Mouse (Mus musculus) cerebellum, adult (tissue): Measurements from ENCODE around the gene Cacna1g.
"Not testable (repeated sequence)": the region's sequence is repeated elsewhere in the genome, so short reads cannot be mapped to it uniquely, and the experiment has no call there.

ENCODE experiments used
- ATAC-seq: cut with Nextera tagmentation; 2 replicates; pipeline ENCODE4 v1.9.2; 2017; ENCODE audit warnings: mild to moderate bottlenecking, moderate library complexity, mixed read lengths; ENCODE audit not compliant: insufficient number of reproducible peaks, low FRiP score, low TSS enrichment

Cacna1g gene

DNA sequence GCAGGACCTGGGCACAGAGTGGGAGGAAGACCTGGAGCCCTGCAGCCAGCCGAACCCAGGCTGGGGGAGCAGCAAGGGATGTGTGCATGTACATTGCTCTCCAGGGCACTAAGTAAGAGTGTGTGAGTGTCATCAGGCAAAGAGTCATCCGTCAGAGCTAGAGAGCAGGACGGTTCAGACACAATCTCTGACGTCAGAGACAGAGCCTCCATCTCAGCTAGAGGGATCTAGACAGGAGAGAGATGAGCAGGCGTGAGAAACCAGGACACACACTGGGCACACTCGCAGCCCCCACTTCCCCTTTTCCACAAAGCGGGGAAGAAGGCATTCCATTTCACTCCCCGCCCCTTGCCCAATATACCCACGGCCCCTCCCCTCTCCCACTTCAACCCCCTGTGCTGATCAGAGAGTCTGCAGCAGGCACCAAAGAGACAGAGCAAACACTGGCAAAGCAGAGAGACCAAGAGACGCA, 61.0 kb downstream of the Cacna1g start:
- no peak for ATAC-seq

DNA sequence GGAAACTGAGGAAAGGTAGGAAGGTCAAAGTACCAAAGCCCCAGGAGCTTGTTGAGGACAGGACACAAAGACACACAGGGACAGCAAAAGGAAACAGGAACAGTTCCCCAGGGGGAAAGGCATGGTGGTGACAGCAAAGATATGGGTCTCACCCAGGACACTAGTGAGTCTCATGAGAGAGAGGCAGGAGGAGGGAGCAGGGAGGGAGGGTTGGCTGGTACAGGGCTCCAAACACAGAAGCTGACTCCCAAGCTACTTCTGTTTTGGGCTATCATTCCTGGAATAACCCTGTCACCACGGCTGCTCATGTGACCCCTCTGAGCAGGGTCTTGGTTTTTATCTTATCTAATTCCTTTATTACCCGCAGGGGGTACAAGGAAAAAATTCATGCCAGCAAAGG, 61.4 kb downstream of the Cacna1g start:
- ATAC-seq: no peak

GRCm38 (mm10) chr11:94407803-94408321, 66.1 kb downstream of the Cacna1g start:
- ATAC-seq: no peak

GRCm38 (mm10) chr11:94405348-94405747, 68.7 kb downstream of the Cacna1g start:
- ATAC-seq: no peak

DNA sequence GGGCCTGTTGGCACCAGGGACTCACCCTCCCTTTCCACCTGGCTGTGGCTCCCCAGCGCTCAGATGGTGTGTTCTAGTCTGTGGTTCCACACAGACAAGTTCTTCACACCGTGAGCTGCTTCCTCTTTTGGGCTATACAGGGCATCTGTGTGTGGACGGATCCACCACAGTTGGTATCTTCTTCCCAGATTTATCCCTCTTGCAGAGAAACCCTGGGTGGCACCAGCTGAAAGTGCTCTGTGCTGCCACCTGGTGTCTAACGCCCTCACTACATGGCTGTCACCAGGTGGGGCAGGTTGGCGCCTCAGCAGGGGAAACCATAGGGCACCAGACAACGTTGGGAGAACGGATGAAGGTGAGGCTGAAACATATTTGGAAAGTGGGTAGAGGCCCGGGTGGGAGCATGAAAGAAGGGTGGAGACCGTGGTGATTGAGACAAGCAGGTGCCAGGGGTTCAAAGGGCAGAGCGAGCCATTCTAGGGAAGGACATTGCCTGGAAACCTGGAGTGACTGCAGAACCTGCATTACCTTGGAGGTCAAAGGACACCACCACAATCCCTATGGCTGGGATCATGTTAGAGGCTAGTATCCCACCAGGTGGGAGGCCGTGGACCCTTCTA, 69.2 kb downstream of the Cacna1g start:
- ATAC-seq: peak; percentile 81

DNA sequence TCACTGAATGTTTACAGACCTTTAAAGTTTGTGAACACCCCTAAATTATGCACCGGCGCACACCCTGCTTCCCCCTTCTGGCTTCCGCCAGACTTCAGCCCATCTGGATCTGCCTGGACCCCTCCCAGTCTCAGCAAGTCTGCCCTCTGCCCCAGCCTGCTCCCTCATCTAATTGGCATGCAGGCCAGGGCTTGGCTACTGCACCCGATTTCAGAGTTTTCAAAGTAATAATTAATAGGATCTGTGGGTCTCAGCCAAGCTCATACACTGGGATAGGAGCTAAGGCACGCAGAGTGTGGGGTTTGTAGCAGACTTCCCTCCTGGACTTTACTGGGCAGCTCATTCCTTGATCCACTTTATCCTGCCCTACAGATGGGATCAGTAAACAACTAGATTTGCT, 69.8 kb downstream of the Cacna1g start:
- ATAC-seq: no peak

GRCm38 (mm10) chr11:94403757-94404156, 70.2 kb downstream of the Cacna1g start:
- no peak for ATAC-seq

DNA sequence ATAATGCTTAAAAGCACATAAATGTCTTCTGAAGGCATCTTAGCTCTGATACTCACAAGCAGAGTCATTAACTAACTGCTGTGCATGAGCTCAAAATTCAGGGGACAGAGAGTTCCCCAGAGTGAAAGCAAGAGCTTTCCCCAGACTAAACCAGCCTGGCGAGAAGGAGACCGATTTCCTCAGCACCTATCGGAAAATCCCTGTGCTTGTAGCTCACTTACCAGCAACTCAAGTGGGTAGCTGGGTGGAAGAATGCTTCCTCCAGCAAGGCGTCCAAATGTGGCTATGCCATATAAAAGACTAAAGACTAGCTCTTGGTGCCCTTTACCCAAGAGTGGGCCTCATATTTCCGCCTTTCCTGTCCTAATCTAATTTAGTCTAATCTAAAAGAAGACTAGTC, 71.3 kb downstream of the Cacna1g start:
- ATAC-seq: no peak

GRCm38 (mm10) chr11:94402029-94402428, 72.0 kb downstream of the Cacna1g start:
- not testable (repeated sequence) for ATAC-seq

DNA sequence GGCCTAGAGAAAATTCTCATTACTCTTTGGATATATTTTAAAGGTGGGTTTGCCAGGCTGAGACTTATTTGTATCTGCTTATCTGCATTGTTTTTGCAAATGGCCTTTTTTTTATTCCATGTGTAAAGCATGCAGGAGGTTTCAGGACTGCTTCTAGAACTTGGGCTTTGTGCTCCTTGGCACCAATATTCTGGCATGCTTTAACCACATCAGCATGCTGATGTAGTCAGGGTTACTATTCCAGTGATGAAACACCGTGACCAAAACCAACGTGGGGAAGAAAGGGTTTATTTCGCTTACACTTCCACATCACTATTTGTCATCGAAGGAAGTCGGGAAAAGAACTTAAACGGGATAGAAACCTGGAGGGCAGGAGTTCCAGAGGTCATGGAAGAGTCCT, 73.0 kb downstream of the Cacna1g start:
- no peak for ATAC-seq

- no peak for ATAC-seq
Observed at GRCm38 (mm10) chr11:94394107-94394506, 79.9 kb downstream of the Cacna1g start.

DNA sequence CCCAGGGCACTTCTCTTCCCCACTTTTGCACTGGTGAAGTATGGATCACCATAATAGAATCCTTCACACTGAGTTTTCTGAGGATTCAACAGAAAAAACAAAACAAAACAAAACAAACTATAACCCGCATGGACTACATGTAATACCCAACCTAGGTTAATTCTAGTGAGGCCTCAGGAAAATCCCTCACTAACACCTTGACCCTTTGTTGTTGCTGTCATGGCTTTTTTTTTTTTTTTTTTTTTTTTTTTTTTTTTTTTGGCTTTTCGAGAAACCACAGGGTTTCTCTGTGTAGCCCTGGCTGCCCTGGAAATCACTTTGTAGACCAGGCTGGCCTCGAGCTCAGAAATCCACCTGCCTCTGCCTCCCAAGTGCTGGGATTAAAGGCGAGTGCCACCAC, 80.5 kb downstream of the Cacna1g start:
- ATAC-seq: not testable (repeated sequence)

- no peak for ATAC-seq
Observed at GRCm38 (mm10) chr11:94392672-94393109, 81.3 kb downstream of the Cacna1g start, which contains the start of gene Abcc3. TSS of gene Abcc3 (minus strand) at chr11:94392997.

GRCm38 (mm10) chr11:94391661-94392060, 82.3 kb downstream of the Cacna1g start:
- no peak for ATAC-seq

DNA sequence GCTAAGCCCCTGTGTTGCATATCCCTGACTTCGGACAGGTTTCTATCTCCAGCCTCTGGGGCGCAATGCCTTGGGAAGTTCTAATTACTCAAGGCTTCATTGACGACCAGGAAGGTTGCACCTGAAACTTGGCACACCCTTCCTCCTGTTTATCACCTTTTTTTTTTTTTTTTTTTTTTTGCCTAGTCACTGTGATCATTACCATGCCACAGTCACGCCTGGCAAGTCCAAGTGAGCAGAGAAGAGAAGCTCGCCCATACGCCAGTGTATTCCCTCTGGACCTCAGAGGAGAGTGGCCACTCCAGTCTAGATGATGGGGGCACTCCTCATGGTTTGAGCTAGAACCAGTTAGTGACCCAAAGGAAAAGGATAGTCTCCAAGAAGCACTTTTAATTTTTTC, 83.2 kb downstream of the Cacna1g start:
- no peak for ATAC-seq

DNA sequence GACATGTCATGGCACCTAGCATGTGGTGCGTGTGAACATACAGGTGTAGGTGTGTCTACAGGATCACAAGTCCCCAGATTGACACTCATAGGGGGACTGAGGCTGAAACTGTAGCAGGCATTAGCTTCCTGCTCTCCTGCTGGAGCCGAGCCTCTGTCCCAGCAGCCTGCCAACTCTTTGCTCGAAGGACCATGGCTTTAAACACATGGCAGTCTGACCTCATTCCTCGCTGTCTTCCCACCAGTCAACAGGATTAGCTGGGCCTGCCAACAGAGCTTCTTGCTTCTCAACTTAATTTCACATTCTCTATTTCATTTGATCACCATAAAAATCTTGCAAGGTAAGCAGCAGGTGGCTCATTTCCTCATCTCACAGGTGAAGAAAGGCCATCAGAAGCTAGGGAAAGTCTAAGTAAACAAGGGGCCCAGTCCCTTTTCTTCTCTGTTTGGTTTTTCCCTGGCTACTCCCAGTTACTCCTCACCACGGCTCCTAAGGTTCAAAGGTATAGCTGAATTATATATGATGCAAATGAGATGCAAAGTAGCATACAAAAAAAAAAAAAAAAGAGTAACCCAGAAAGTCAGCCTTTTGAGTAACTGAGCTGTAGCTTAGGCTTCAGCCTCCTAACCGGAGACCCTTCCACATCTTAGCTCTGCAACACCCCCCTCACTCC, 84.1 kb downstream of the Cacna1g start:
- no peak for ATAC-seq

GRCm38 (mm10) chr11:94389021-94389420, 85.0 kb downstream of the Cacna1g start:
- ATAC-seq: no peak

DNA sequence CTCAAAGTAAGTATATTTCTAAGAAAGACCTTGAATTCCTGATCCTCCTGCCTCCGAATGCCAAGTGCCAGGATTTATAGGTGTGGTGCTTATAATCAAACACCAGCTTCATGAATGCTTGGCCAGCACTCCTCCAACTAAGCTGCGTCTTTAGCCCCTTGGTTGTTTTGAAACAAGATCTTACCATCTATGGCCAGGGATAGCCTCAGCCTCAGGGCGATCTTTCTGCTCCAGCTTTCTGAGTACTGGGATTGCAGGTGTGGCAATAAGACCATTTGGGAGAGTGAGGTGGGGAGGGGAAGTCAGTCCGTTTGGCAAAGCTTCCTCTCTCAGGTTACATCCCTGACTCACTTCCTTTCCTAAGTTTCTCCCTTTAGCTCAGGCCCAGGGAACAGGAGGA, 86.2 kb downstream of the Cacna1g start:
- ATAC-seq: no peak

DNA sequence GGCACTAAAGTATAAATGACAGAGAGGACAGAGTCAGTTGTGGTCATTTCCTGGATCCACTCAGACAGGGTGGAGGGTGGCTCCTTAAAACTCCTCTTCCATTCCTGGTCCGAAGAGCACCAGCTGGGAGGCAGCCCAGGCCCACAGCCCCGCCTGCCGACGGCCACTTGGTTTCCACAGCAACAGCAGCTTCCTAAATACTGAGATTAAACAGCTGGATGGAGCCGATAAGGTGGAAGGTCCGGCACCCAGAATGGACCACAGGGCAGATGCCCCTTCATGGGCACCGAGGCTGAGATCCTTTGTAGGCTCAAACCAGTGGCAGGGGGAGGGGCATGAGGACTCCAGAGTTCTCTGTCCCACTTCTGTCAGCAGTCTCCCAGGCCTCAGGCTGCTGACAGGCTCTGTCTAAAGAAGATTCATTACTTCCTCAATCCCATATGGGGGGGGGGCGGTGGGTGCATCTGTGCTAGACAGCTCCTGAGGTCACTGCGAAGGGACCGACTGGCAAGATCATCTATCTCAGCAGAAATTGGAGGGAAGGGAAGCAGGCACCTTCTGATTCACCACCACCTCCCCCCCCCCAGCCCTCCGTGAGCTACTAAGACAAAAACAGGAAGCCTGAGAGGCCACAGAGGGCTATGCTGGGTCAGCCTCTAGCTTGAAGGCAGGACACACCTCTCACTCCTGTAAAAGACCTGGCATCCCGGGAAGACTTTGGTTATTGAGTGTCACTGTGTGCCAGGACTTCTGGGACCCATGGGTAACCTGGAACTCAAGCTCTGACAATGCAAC, 87.8 kb downstream of the Cacna1g start:
- ATAC-seq: no peak

DNA sequence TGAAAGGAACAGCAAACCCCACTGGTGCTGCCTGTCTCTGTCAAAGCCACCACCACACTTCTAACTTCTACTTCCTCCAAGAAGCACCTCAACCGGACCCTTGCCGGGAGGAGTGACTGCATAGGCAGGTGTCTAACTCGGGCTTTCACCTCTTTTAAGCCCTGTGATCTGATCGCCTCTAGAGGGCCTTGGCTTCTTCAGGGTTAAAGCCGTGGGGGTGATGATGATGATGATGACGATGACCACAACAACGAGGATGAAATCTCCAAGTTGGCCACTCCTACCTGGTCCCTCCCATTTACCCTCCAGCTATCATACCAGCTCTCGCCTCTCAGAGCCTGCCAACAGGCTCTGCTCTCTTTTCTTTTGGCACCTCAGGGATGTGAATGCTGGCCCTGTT, 94.3 kb downstream of the Cacna1g start:
- no peak for ATAC-seq

- no peak for ATAC-seq
Observed at GRCm38 (mm10) chr11:94379061-94379460, 94.9 kb downstream of the Cacna1g start.
